Mouse (Mus musculus): ENCODE measurements around the gene Gpatch8. TPM values are rescaled to one million over a fixed set of nuclear protein-coding genes. Genes with fewer than 3 reads are reported as not detected.

The Gpatch8 gene
- total and polyA plus RNA-seq, 3 experiments: 17.9 to 29.7 (median 25.8) TPM

DNA sequence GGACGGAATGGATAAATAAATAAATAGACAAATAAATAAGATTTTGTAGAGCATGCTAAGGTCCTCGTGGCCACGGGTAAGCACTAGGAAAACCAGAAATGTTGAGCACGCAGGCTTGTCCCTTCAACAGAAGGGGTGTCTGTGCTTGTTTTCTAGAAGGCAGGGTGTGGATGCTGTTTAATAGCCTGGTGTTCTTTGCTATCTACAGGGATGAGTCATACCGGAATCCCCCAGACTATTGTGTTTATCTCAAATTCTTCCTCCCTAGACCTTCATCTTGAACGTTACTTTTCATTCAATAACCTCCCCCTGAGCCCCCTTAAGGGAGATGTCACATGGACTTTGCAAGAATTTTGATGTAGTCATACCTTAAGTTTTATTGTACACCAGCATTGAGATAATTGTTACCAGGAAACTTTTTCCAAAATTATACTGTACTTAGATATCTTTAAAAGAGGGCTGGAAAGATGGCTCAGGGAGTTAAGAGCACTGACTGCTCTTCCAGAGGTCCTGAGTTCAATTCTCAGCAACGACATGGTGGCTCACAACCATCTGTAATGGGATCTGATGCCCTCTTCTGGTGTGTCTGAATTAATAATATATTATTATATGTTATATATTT, 12.7 kb upstream of the Gpatch8 start:
- H3K27me3 ChIP-seq (ENCODE audit: control insufficient read depth in 1 of 2, insufficient read depth in 2 of 2, low read length in 2 of 2): no peaks in the 10 kb centered on the region
- H3K79me2 ChIP-seq (ENCODE audit: control insufficient read depth, insufficient read depth, low read length, poor library complexity): peaks cover 2% of the 10 kb centered on the region; the same call in 1 of the 2 replicates
- peak overlapping the region in 1 of 2 experiments; percentile 21; a peak in 3 of 4 replicates for H3K4me3 ChIP-seq (ENCODE audit: control insufficient read depth in 1 of 2, insufficient read depth in 1 of 2, low read depth in 2 of 2, low read length in 2 of 2)
- peaks cover 0 to 25% of the 10 kb centered on the region in 2 experiments; a peak in 2 of 4 replicates for H3K36me3 ChIP-seq (ENCODE audit: control insufficient read depth in 1 of 2, insufficient read depth in 2 of 2, low read length in 2 of 2)
- H3K9me3 ChIP-seq (replicated peaks; ENCODE audit: insufficient read depth, low read length): no peaks in the 10 kb centered on the region
- peak; percentile 82 to 98 for TF ChIP-seq EP300 (IDR thresholded peaks at IDR 0.05; ENCODE audit: low read depth in 1 of 2, low read length in 2 of 2)
- peak; percentile 94 for TF ChIP-seq MYC (IDR thresholded peaks at IDR 0.05; ENCODE audit: low read depth, low read length)
- no peak for TF ChIP-seq KAT2A (conservative IDR thresholded peaks at IDR 0.05; ENCODE audit: low read depth, low read length)
- no peak for TF ChIP-seq GABPA (IDR thresholded peaks at IDR 0.05; ENCODE audit: low read depth, low read length)
- TF ChIP-seq UBTF (IDR thresholded peaks at IDR 0.05; ENCODE audit: borderline replicate concordance, insufficient read depth, low read depth, low read length): no peak
- peak; percentile 82 for TF ChIP-seq ETS1 (IDR thresholded peaks at IDR 0.05; ENCODE audit: low read depth, low read length)
- peak; percentile 66; the same call in 1 of the 2 replicates for TF ChIP-seq MXI1 (IDR thresholded peaks at IDR 0.05; ENCODE audit: low read depth, low read length)
- peak; percentile 51; the same call in 1 of the 2 replicates for TF ChIP-seq TCF12 (IDR thresholded peaks at IDR 0.05; ENCODE audit: low read depth, low read length)
- TF ChIP-seq CHD2 (IDR thresholded peaks at IDR 0.05; ENCODE audit: low read length): 0 out of 2 replicates have a peak, but pooled peaks have one; percentile 11
- peak; percentile 50; the same call in 1 of the 2 replicates for TF ChIP-seq ZNF384 (IDR thresholded peaks at IDR 0.05; ENCODE audit: low read depth, low read length)
- peak; percentile 63; the same call in 1 of the 2 replicates for TF ChIP-seq HCFC1 (IDR thresholded peaks at IDR 0.05; ENCODE audit: low read depth, low read length)
- TF ChIP-seq MEF2A (IDR thresholded peaks at IDR 0.05; ENCODE audit: extremely low read depth, insufficient replicate concordance, low read depth, low read length, poor library complexity, severe bottlenecking): no peak
- TF ChIP-seq MAFK (IDR thresholded peaks at IDR 0.05; ENCODE audit: borderline replicate concordance, low read depth, low read length): no peak
- peak; percentile 96 for TF ChIP-seq TBP (IDR thresholded peaks at IDR 0.05; ENCODE audit: low read depth, low read length)
- TF ChIP-seq NELFE (IDR thresholded peaks at IDR 0.05; ENCODE audit: low read depth, low read length): peak; percentile 34; the same call in 1 of the 2 replicates
- peak; percentile 89 for TF ChIP-seq GATA1 (IDR thresholded peaks at IDR 0.05; ENCODE audit: low read depth, low read length)
- TF ChIP-seq BHLHE40 (IDR thresholded peaks at IDR 0.05; ENCODE audit: borderline replicate concordance, low read depth, low read length): 0 out of 2 replicates have a peak, but pooled peaks have one; percentile 37
- TF ChIP-seq MYB (IDR thresholded peaks at IDR 0.05; ENCODE audit: low read depth, low read length): peak; percentile 55
- peak; percentile 65; the same call in 1 of the 2 replicates for TF ChIP-seq RCOR1 (IDR thresholded peaks at IDR 0.05; ENCODE audit: low read depth, low read length)
- TF ChIP-seq MAX (IDR thresholded peaks at IDR 0.05; ENCODE audit: low read length): peak; percentile 88
- peak; percentile 86 for TF ChIP-seq SIN3A (IDR thresholded peaks at IDR 0.05; ENCODE audit: low read length)
- peak; percentile 31; the same call in 1 of the 2 replicates for TF ChIP-seq USF1 (IDR thresholded peaks at IDR 0.05; ENCODE audit: low read depth, low read length)
- no peak for TF ChIP-seq RAD21 (IDR thresholded peaks at IDR 0.05; ENCODE audit: low read depth, low read length)
- TF ChIP-seq JUND (IDR thresholded peaks at IDR 0.05; ENCODE audit: low read depth, low read length): peak; percentile 99
- peak in 1 of 2 experiments; percentile 47; a peak in 1 of 4 replicates for TF ChIP-seq POLR2A (IDR thresholded peaks at IDR 0.05; ENCODE audit: control insufficient read depth in 1 of 2, insufficient read depth in 1 of 2, low read depth in 1 of 2, low read length in 2 of 2, poor library complexity in 1 of 2)
- no peak for TF ChIP-seq CTCF (IDR thresholded peaks at IDR 0.05 in 2 of 3, conservative IDR thresholded peaks at IDR 0.05 in 1 of 3; ENCODE audit: control insufficient read depth in 1 of 3, insufficient read depth in 1 of 3, low read depth in 2 of 3, low read length in 3 of 3, poor library complexity in 1 of 3, severe bottlenecking in 1 of 3)
- TF ChIP-seq USF2 (IDR thresholded peaks at IDR 0.05; ENCODE audit: borderline replicate concordance in 1 of 2, insufficient read depth in 1 of 2, low read depth in 1 of 2, low read length in 2 of 2): no peak
- TF ChIP-seq MAZ (IDR thresholded peaks at IDR 0.05; ENCODE audit: low read depth, low read length): peak; percentile 67; the same call in 1 of the 2 replicates
- TF ChIP-seq ZC3H11A (IDR thresholded peaks at IDR 0.05; ENCODE audit: low read depth, low read length): 0 out of 2 replicates have a peak, but pooled peaks have one; percentile 12
- TF ChIP-seq NRF1 (IDR thresholded peaks at IDR 0.05; ENCODE audit: insufficient read depth, low read depth, low read length, poor library complexity, severe bottlenecking): no peak
- peak; percentile 25; the same call in 1 of the 2 replicates for TF ChIP-seq TAL1 (IDR thresholded peaks at IDR 0.05; ENCODE audit: low read length)
- H3K4me1 ChIP-seq (ENCODE audit: control insufficient read depth in 1 of 2, insufficient read depth in 2 of 2, low read length in 2 of 2): peaks cover 15 to 21% of the 10 kb centered on the region in 2 experiments
- H3K9ac ChIP-seq (ENCODE audit: control insufficient read depth, low read depth, low read length, poor library complexity, severe bottlenecking): peak overlapping the region; percentile 26
- peak overlapping the region; percentile 85 for H3K27ac ChIP-seq (ENCODE audit: control insufficient read depth, low read depth, low read length)
- peak; percentile 91 for DNase-seq (ENCODE audit: low read depth, low spot score)
